Mouse (Mus musculus): ENCODE measurements at regions not wholly inside any gene's neighbourhood (a gene's known extent, or its start where the extent isn't known, plus 50 kb on each side); places are given as distances from the start of the nearest gene placed in this dataset.
"Not testable (repeated sequence)": the region's sequence is repeated elsewhere in the genome, so short reads cannot be mapped to it uniquely, and the experiment has no call there.

GRCm38 (mm10) chrX:77307374-77307773 lies 203.4 kb upstream of the Tbl1x start:
- no peak for DNase-seq

- peak; percentile 58 for DNase-seq
These were observed 196.4 kb upstream of the Tbl1x start for GRCm38 (mm10) chrX:77314384-77314783.

- DNase-seq, result no peak
These were observed 187.2 kb upstream of the Tbl1x start for GRCm38 (mm10) chrX:77323644-77324043.

GRCm38 (mm10) chrX:77353181-77353580 lies 157.6 kb upstream of the Tbl1x start:
- no peak for DNase-seq

GRCm38 (mm10) chrX:77360551-77360950 lies 150.3 kb upstream of the Tbl1x start:
- DNase-seq, result no peak

- DNase-seq, result no peak
These were observed 149.7 kb upstream of the Tbl1x start for GRCm38 (mm10) chrX:77361106-77361505.

GRCm38 (mm10) chrX:77363657-77364056 lies 147.2 kb upstream of the Tbl1x start:
- no peak for DNase-seq

- DNase-seq, result no peak
These were observed 143.5 kb upstream of the Tbl1x start for GRCm38 (mm10) chrX:77367351-77367750.

GRCm38 (mm10) chrX:77387271-77387670 lies 123.5 kb upstream of the Tbl1x start:
- DNase-seq, result no peak

- DNase-seq, result no peak
These were observed 118.9 kb upstream of the Tbl1x start for GRCm38 (mm10) chrX:77391760-77392446.

- no peak for DNase-seq
These were observed 103.9 kb upstream of the Tbl1x start for GRCm38 (mm10) chrX:77406896-77407295.

GRCm38 (mm10) chrX:77407925-77408324 lies 102.9 kb upstream of the Tbl1x start:
- no peak for DNase-seq

GRCm38 (mm10) chrX:77409370-77409769 lies 101.4 kb upstream of the Tbl1x start:
- DNase-seq, result peak; percentile 19

GRCm38 (mm10) chrX:77410812-77411211 lies 100.0 kb upstream of the Tbl1x start:
- no peak for DNase-seq

GRCm38 (mm10) chrX:77414156-77414555 lies 96.7 kb upstream of the Tbl1x start:
- DNase-seq, result no peak

- no peak for DNase-seq
These were observed 93.0 kb upstream of the Tbl1x start for GRCm38 (mm10) chrX:77417766-77418165.

- peak; percentile 16 for DNase-seq
These were observed 88.6 kb upstream of the Tbl1x start for GRCm38 (mm10) chrX:77422206-77422605.

- DNase-seq, result no peak
These were observed 85.8 kb upstream of the Tbl1x start for GRCm38 (mm10) chrX:77424792-77425727.

- DNase-seq, result not testable (repeated sequence)
These were observed 85.1 kb upstream of the Tbl1x start for GRCm38 (mm10) chrX:77425728-77426102.

- DNase-seq, result not testable (repeated sequence)
These were observed 84.0 kb upstream of the Tbl1x start for GRCm38 (mm10) chrX:77426836-77427235.

GRCm38 (mm10) chrX:77432001-77432565 lies 78.7 kb upstream of the Tbl1x start:
- DNase-seq, result no peak

- DNase-seq, result peak; percentile 97
These were observed 77.7 kb upstream of the Tbl1x start for GRCm38 (mm10) chrX:77432846-77433810.
